ENCODE assay signal across 10 mouse cellular contexts in genomic region chr2:153495818-153496217, GRCm38 (mm10). TPM values are rescaled to one million over a fixed set of nuclear protein-coding genes. Genes with fewer than 3 reads are reported as not detected.
DNase-seq lines count a peak whose midpoint lies in the region; ATAC-seq and TF ChIP-seq lines count a peak whose summit lies in the region.
"Had no signal": no experiment of that assay in that cellular context is flagged by ENCODE, and none has a peak within 500 bp of the region (broad histone marks: within the 10 kb centered on the region; RNA-seq: fewer than 3 reads in every experiment).

No protein-coding gene starts in this region.

- intact Hi-C loops in left cerebral cortex, postnatal 10 days (cut with DNase I), result loop anchor here (5.0 kb wide), 1 partner anchor 91 kb away; no protein-coding TSS in a partner anchor

- DNase-seq in layer of hippocampus, adult 2 months (ENCODE audit: low spot score in 2 of 2), result no peak
- no peak for DNase-seq in layer of hippocampus, adult 9-10 months (ENCODE audit: low spot score)
- DNase-seq in c-Kit-positive CD71-positive TER-119-negative erythroid progenitor cells, embryonic 14.5 days (ENCODE audit: low read depth), result peak; percentile 76
- no peak for DNase-seq in hindbrain, postnatal 0 days (ENCODE audit: low spot score)
- peak; percentile 54 to 60 for DNase-seq in thymus, postnatal 10 days (ENCODE audit: low spot score in 2 of 2)
- DNase-seq in lung, postnatal 4 days, result no peak
- no peak for DNase-seq in ovary, postnatal 36 days (ENCODE audit: low spot score)
- DNase-seq in left cerebral cortex, postnatal 10 days (ENCODE audit: extremely low spot score in 1 of 2, low spot score in 2 of 2), result no peak

- H3K27me3 ChIP-seq in hindbrain, postnatal 0 days (ENCODE audit: insufficient read depth, low read length), result no peaks in the 10 kb centered on the region

- TF ChIP-seq CTCF in layer of hippocampus, adult 2 months (conservative IDR thresholded peaks at IDR 0.05), result no peak
- no peak for TF ChIP-seq CTCF in hindbrain, postnatal 0 days (IDR thresholded peaks at IDR 0.05; ENCODE audit: low read depth)

- no peak overlapping the region for H3K9ac ChIP-seq in hindbrain, postnatal 0 days (replicated peaks; ENCODE audit: low read length)
- H3K9ac ChIP-seq: embryonic facial prominence, embryonic 12.5 days had no signal

- no peak overlapping the region for H3K4me2 ChIP-seq in hindbrain, postnatal 0 days (ENCODE audit: low read depth, low read length)
- H3K4me2 ChIP-seq: embryonic facial prominence, embryonic 12.5 days had no signal

- H3K9me3 ChIP-seq in hindbrain, postnatal 0 days (ENCODE audit: low read length), result no peaks in the 10 kb centered on the region
- H3K9me3 ChIP-seq: embryonic facial prominence, embryonic 12.5 days had no signal

- peak overlapping the region; percentile 37; the same call in 1 of the 2 replicates for H3K27ac ChIP-seq in layer of hippocampus, adult 2 months
- 0 out of 2 replicates have a peak overlapping the region, but pooled peaks have one; percentile 42 for H3K27ac ChIP-seq in hindbrain, postnatal 0 days

- ATAC-seq in hindbrain, postnatal 0 days, result no peak

- H3K4me1 ChIP-seq in hindbrain, postnatal 0 days (ENCODE audit: insufficient read depth, low read length), result peaks cover 49% of the 10 kb centered on the region

- no peaks in the 10 kb centered on the region for H3K36me3 ChIP-seq in hindbrain, postnatal 0 days (ENCODE audit: insufficient read depth, low read length)
- H3K36me3 ChIP-seq: embryonic facial prominence, embryonic 12.5 days had no signal

- H3K4me3 ChIP-seq in layer of hippocampus, adult 2 months, result no peak overlapping the region
- H3K4me3 ChIP-seq in hindbrain, postnatal 0 days (ENCODE audit: low read length), result no peak overlapping the region
- H3K4me3 ChIP-seq: embryonic facial prominence, embryonic 12.5 days had no signal

- WGBS in hindbrain, postnatal 0 days, result 70% methylated on average over 4 of the region's 4 CpGs

RNA-seq across cellular contexts. Expression of gene 4930404H24Rik, which starts 3.2 kb away (rescaled TPM):
- total RNA-seq in layer of hippocampus, adult 2 months (2021), result not detected
- not detected in 2 replicates for total RNA-seq in hindbrain, postnatal 0 days (2014; rRNA removed)
- not detected in 2 replicates for polyA plus RNA-seq in hindbrain, postnatal 0 days (2015; fragmentation: Nextera tagmentation; extraction: Ambion mirVana)
- total RNA-seq in left cerebral cortex, postnatal 10 days (2021), result not detected
- total RNA-seq: midbrain, postnatal 0 days had no signal
- polyA plus RNA-seq: embryonic facial prominence, embryonic 12.5 days; midbrain, postnatal 0 days had no signal

RNA-seq across cellular contexts. Expression of gene Nol4l, which starts 34.0 kb away (rescaled TPM):
- 10 to 100 TPM; 47.6 to 52.1 TPM for total RNA-seq in layer of hippocampus, adult 2 months (2021)
- total RNA-seq in hindbrain, postnatal 0 days (2014; rRNA removed), result 68.3 and 80.8 TPM in 2 replicates
- 23.7 and 24.2 TPM in 2 replicates for polyA plus RNA-seq in hindbrain, postnatal 0 days (2015; fragmentation: Nextera tagmentation; extraction: Ambion mirVana)
- 10 to 100 TPM; 55.5 to 62.5 TPM for total RNA-seq in left cerebral cortex, postnatal 10 days (2021)

Comparison
In these comparisons a context has a peak if more than half of its experiments do, and no peak if none do; other contexts are left out.
1. DNase-seq: peak in c-Kit-positive CD71-positive TER-119-negative erythroid progenitor cells, embryonic 14.5 days (single experiment) and thymus, postnatal 10 days (2 of 2); none in layer of hippocampus, adult 2 months (0 of 2), layer of hippocampus, adult 9-10 months (single experiment), hindbrain, postnatal 0 days (single experiment), lung, postnatal 4 days (0 of 2), ovary, postnatal 36 days (single experiment) and left cerebral cortex, postnatal 10 days (0 of 2).